Mouse (Mus musculus): ENCODE results near the gene Dydc1. TPM values are rescaled to one million over a fixed set of nuclear protein-coding genes. Genes with fewer than 3 reads are reported as not detected.

Gene Dydc1
- total RNA-seq (2014; rRNA removed; ENCODE audit: low replicate concordance), result not detected in 2 replicates
- 0.12 TPM in 1 of 2 replicates, not detected in the other for polyA plus RNA-seq (2015; fragmentation: Nextera tagmentation; extraction: Ambion mirVana)

DNA sequence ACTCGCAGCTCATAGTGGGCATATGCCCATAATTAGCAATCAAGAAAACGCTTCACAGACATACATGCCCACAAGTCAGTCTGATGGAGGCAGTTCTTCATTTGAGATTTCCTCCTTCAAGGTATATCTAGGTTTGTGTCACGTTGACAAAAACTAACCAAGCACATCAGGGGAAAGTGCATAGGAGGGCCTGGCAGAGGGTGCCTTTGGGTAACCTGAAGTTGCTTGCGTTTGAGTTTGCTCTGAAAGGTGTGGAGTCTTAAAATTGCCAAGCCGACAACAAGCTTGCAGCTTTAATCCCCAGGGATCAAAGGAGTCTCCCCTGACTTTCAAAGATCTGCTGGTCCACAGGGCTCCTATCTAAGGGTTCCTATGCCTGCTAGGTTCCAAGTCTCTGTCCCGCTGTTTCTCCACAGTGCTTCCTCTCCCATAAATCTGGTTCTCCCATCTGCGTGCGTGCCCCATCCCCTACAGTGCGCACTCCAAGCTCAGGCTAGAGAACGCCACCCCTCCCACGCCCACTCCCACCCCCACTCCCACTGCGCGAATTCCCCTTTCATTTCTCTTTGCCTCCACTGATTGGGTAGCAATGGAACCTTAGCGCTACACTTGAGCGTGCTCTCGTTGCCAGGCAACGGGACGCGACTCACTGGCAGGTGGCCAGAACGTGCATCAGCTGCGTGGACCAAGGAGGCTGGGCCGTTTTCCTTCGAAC is at the start of gene Dydc1:
TSS of gene Dydc1 (plus strand) at position 683 of the 715 bp plus-strand sequence.
- Histone ChIP-seq H3K27me3 (ENCODE audit: control insufficient read depth, insufficient read depth, low read length) (0 out of 2 replicates have a peak, but pooled peaks cover 4% of the 10 kb centered on the region), H3K9ac (replicated peaks; ENCODE audit: low read depth, low read length) (no peak within 1 kb of the TSS), H3K9me3 (replicated peaks; ENCODE audit: control insufficient read depth, low read length) (no peaks in the 10 kb centered on the region), H3K36me3 (replicated peaks; ENCODE audit: control insufficient read depth, insufficient read depth, low read length) (no peaks in the 10 kb centered on the region), H3K4me1 (ENCODE audit: control insufficient read depth, insufficient read depth) (peaks cover 7% of the 10 kb centered on the region; the same call in 1 of the 2 replicates), H3K4me3 (ENCODE audit: low read depth, low read length) (peak within 1 kb of the TSS; percentile 36), H3K27ac (ENCODE audit: low read depth) (no peak within 1 kb of the TSS), H3K4me2 (ENCODE audit: low read depth, low read length) (peak within 1 kb of the TSS; percentile 64)
- DNase-seq (ENCODE audit: low spot score) (peak; percentile 33), ATAC-seq (ENCODE audit: insufficient read depth, low read depth) (peak; percentile 66)
- TF ChIP-seq CTCF (IDR thresholded peaks at IDR 0.05; ENCODE audit: low read depth) (no peak), EP300 (IDR thresholded peaks at IDR 0.05; ENCODE audit: low read depth) (no peak)
- WGBS, result 14% methylated on average over 23 of the region's 23 CpGs

DNA sequence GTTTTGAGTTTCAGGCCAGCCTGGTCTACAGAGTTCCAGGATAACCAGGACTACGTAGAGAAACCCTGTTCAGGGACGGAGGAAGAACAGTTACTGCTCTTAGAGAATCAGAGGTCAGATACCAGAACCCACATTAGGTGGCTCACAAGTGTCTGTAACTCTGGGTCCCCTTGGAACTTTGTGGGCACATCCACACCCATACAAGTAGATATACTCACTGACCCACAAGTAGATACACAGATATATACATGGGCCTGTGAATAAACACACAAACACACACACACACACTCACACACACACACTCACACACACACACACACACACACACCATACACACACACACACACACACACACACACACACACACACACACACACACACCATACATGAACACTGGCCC is 47.6 kb upstream of the Dydc1 start:
- TF ChIP-seq EP300 (IDR thresholded peaks at IDR 0.05; ENCODE audit: low read depth), result no peak
- no peak for TF ChIP-seq CTCF (IDR thresholded peaks at IDR 0.05; ENCODE audit: low read depth)
- Histone ChIP-seq H3K27ac (ENCODE audit: low read depth) (no peak overlapping the region), H3K4me3 (ENCODE audit: low read depth, low read length) (no peak overlapping the region), H3K4me1 (ENCODE audit: control insufficient read depth, insufficient read depth) (0 out of 2 replicates have a peak, but pooled peaks cover 5% of the 10 kb centered on the region), H3K9me3 (replicated peaks; ENCODE audit: control insufficient read depth, low read length) (no peaks in the 10 kb centered on the region), H3K9ac (replicated peaks; ENCODE audit: low read depth, low read length) (no peak overlapping the region), H3K36me3 (replicated peaks; ENCODE audit: control insufficient read depth, insufficient read depth, low read length) (no peaks in the 10 kb centered on the region), H3K27me3 (ENCODE audit: control insufficient read depth, insufficient read depth, low read length) (no peaks in the 10 kb centered on the region), H3K4me2 (ENCODE audit: low read depth, low read length) (no peak overlapping the region)
- 70% methylated on average over 2 of the region's 2 CpGs for WGBS
- no peak for DNase-seq (ENCODE audit: low spot score)
- no peak for ATAC-seq (ENCODE audit: insufficient read depth, low read depth)

- no peak for TF ChIP-seq CTCF (IDR thresholded peaks at IDR 0.05; ENCODE audit: low read depth)
- no peak for TF ChIP-seq EP300 (IDR thresholded peaks at IDR 0.05; ENCODE audit: low read depth)
- Histone ChIP-seq H3K36me3 (replicated peaks; ENCODE audit: control insufficient read depth, insufficient read depth, low read length) (no peaks in the 10 kb centered on the region), H3K4me3 (ENCODE audit: low read depth, low read length) (no peak overlapping the region), H3K4me2 (ENCODE audit: low read depth, low read length) (no peak overlapping the region), H3K9ac (replicated peaks; ENCODE audit: low read depth, low read length) (no peak overlapping the region), H3K9me3 (replicated peaks; ENCODE audit: control insufficient read depth, low read length) (no peaks in the 10 kb centered on the region), H3K4me1 (ENCODE audit: control insufficient read depth, insufficient read depth) (0 out of 2 replicates have a peak, but pooled peaks cover 5% of the 10 kb centered on the region), H3K27ac (ENCODE audit: low read depth) (no peak overlapping the region), H3K27me3 (ENCODE audit: control insufficient read depth, insufficient read depth, low read length) (no peaks in the 10 kb centered on the region)
- 32% methylated on average over 7 of the region's 7 CpGs for WGBS
- ATAC-seq (ENCODE audit: insufficient read depth, low read depth), result no peak
- no peak for DNase-seq (ENCODE audit: low spot score)
These were observed 47.0 kb upstream of the Dydc1 start for GRCm38 (mm10) chr14:41025594-41026284.

DNA sequence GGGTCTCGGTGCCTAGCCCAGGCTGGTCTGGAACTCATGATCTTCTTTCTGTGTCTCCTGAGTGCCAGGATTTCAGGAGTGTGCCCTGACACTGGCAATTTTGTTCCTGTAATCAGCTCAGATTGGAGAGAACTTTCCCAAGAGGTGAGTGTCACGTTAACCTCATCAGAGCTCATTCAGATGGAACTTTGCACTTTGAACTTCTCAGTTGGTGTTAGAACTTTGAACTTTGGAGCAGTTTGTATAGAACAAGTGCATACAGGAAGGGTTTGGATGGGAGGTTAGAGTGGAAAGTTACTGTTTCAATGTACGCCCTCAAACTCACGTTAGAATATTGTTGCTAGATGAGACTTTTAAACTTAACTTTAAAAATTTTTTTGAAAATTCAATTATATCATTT is 43.4 kb upstream of the Dydc1 start:
- H3K36me3 ChIP-seq (replicated peaks; ENCODE audit: control insufficient read depth, insufficient read depth, low read length), result no peaks in the 10 kb centered on the region

GRCm38 (mm10) chr14:41030989-41031513 is 41.7 kb upstream of the Dydc1 start:
- ATAC-seq (ENCODE audit: insufficient read depth, low read depth) (no peak), DNase-seq (ENCODE audit: low spot score) (no peak)
- H3K27ac ChIP-seq (ENCODE audit: low read depth), result no peak overlapping the region
- no peak overlapping the region for H3K9ac ChIP-seq (replicated peaks; ENCODE audit: low read depth, low read length)
- H3K9me3 ChIP-seq (replicated peaks; ENCODE audit: control insufficient read depth, low read length), result no peaks in the 10 kb centered on the region
- TF ChIP-seq EP300 (IDR thresholded peaks at IDR 0.05; ENCODE audit: low read depth), result no peak
- no peak for TF ChIP-seq CTCF (IDR thresholded peaks at IDR 0.05; ENCODE audit: low read depth)
- WGBS, result 86% methylated on average over 6 of the region's 6 CpGs
- H3K4me2 ChIP-seq (ENCODE audit: low read depth, low read length), result no peak overlapping the region
- H3K36me3 ChIP-seq (replicated peaks; ENCODE audit: control insufficient read depth, insufficient read depth, low read length), result no peaks in the 10 kb centered on the region
- no peak overlapping the region for H3K4me3 ChIP-seq (ENCODE audit: low read depth, low read length)
- H3K27me3 ChIP-seq (ENCODE audit: control insufficient read depth, insufficient read depth, low read length), result no peaks in the 10 kb centered on the region
- no peaks in the 10 kb centered on the region for H3K4me1 ChIP-seq (ENCODE audit: control insufficient read depth, insufficient read depth)

More for the DNA sequence above, 43.4 kb upstream of the Dydc1 start:
- 72% methylated on average over 4 of the region's 4 CpGs for WGBS
- Histone ChIP-seq H3K9ac (replicated peaks; ENCODE audit: low read depth, low read length) (no peak overlapping the region), H3K4me3 (ENCODE audit: low read depth, low read length) (no peak overlapping the region), H3K4me1 (ENCODE audit: control insufficient read depth, insufficient read depth) (0 out of 2 replicates have a peak, but pooled peaks cover 5% of the 10 kb centered on the region), H3K9me3 (replicated peaks; ENCODE audit: control insufficient read depth, low read length) (no peaks in the 10 kb centered on the region), H3K27ac (ENCODE audit: low read depth) (no peak overlapping the region), H3K27me3 (ENCODE audit: control insufficient read depth, insufficient read depth, low read length) (no peaks in the 10 kb centered on the region), H3K4me2 (ENCODE audit: low read depth, low read length) (no peak overlapping the region)
- DNase-seq (ENCODE audit: low spot score) (no peak), ATAC-seq (ENCODE audit: insufficient read depth, low read depth) (no peak)
- no peak for TF ChIP-seq EP300 (IDR thresholded peaks at IDR 0.05; ENCODE audit: low read depth)
- no peak for TF ChIP-seq CTCF (IDR thresholded peaks at IDR 0.05; ENCODE audit: low read depth)
